Mouse (Mus musculus) lung, adult 2 months (tissue): ENCODE results near the gene Wdr89.

ENCODE experiments used
- CTCF ChIP-seq: fragments of 200-500 bp; IDR thresholded peaks from 2 replicates; pipeline ENCODE4 v1.5.1; 2011; ENCODE audit warnings: mild to moderate bottlenecking, low read length, control low read depth; ENCODE audit not compliant: insufficient read depth
- POLR2A ChIP-seq: fragments of 200-500 bp; IDR thresholded peaks from 2 replicates; pipeline ENCODE4 v1.6.1; 2011; ENCODE audit warnings: low read depth, mild to moderate bottlenecking, control low read depth, low read length, borderline replicate concordance; ENCODE audit errors: extremely low read depth

- no peak for TF ChIP-seq CTCF
- TF ChIP-seq POLR2A = no peak
Observed at GRCm38 (mm10) chr12:75612711-75613110, 56.6 kb downstream of the Wdr89 start.
